Mouse (Mus musculus) erythroblast, embryonic 14.5 days (primary cell): ENCODE results near the gene Tep1. TPM values are rescaled to one million over a fixed set of nuclear protein-coding genes. Genes with fewer than 3 reads are reported as not detected.
"Not testable (repeated sequence)": the region's sequence is repeated elsewhere in the genome, so short reads cannot be mapped to it uniquely, and the experiment has no call there.

Experiments
- H3K27me3 ChIP-seq: 2 replicates; pipeline ENCODE4 v1.6.1; 2012; ENCODE audit warnings: inconsistent platforms; ENCODE audit not compliant: control insufficient read depth
- H3K36me3 ChIP-seq: 2 replicates; pipeline ENCODE4 v1.6.1; 2012; ENCODE audit warnings: mild to moderate bottlenecking, inconsistent platforms; ENCODE audit not compliant: control insufficient read depth
- H3K4me1 ChIP-seq: 2 replicates; pipeline ENCODE4 v1.6.1; 2012; ENCODE audit warnings: inconsistent platforms; ENCODE audit not compliant: control insufficient read depth
- H3K4me3 ChIP-seq: replicated peaks from 2 replicates; pipeline ENCODE3; 2012; ENCODE audit warnings: moderate library complexity, mild to moderate bottlenecking, inconsistent platforms
- H3K9me3 ChIP-seq: 2 replicates; pipeline ENCODE4 v1.6.1; 2012; ENCODE audit warnings: low read length, inconsistent platforms, mixed read lengths; ENCODE audit not compliant: control insufficient read depth
- GATA1 ChIP-seq: IDR thresholded peaks from 2 replicates; pipeline ENCODE4 v1.6.1; 2012; ENCODE audit warnings: low read length, inconsistent platforms, mixed read lengths
- TAL1 ChIP-seq: IDR thresholded peaks from 3 replicates; pipeline ENCODE4 v1.6.1; 2012; ENCODE audit warnings: low read length, inconsistent platforms, mixed read lengths
- polyA plus RNA-seq: library from polyadenylated mRNA; stranded (reverse); fragments of >175 nt; gene quantifications from 2 replicates; pipeline ENCODE4 v1.2.3, GENCODE M21; 2012

Tep1 gene
- polyA plus RNA-seq, 1 experiment: not detected

- Histone ChIP-seq H3K4me3 (peak overlapping the region; percentile 69), H3K36me3 (no peaks in the 10 kb centered on the region), H3K4me1 (peaks cover 21% of the 10 kb centered on the region), H3K27me3 (no peaks in the 10 kb centered on the region), H3K9me3 (no peaks in the 10 kb centered on the region)
- TF ChIP-seq GATA1 (no peak), TAL1 (no peak)
These were observed 414 bp upstream of the Tep1 start for GRCm38 (mm10) chr14:50870805-50871143.

- Histone ChIP-seq H3K36me3 (no peaks in the 10 kb centered on the region; the same call in 1 of the 2 replicates), H3K9me3 (no peaks in the 10 kb centered on the region), H3K4me3 (no peak overlapping the region), H3K27me3 (no peaks in the 10 kb centered on the region), H3K4me1 (peaks cover 11% of the 10 kb centered on the region)
- no peak for TF ChIP-seq GATA1
- TF ChIP-seq TAL1: no peak
These were observed 1.7 kb downstream of the Tep1 start for GRCm38 (mm10) chr14:50868656-50869055.

- TF ChIP-seq TAL1: no peak
- no peak for TF ChIP-seq GATA1
- H3K9me3 ChIP-seq: no peaks in the 10 kb centered on the region
- no peak overlapping the region for H3K4me3 ChIP-seq
- no peaks in the 10 kb centered on the region for H3K27me3 ChIP-seq
- peaks cover 11% of the 10 kb centered on the region for H3K4me1 ChIP-seq
- H3K36me3 ChIP-seq: peaks cover 4% of the 10 kb centered on the region; the same call in 1 of the 2 replicates
These were observed 2.1 kb downstream of the Tep1 start for GRCm38 (mm10) chr14:50868211-50868610.

GRCm38 (mm10) chr14:50866966-50867365 is 3.4 kb downstream of the Tep1 start:
- H3K27me3 ChIP-seq: no peaks in the 10 kb centered on the region
- H3K4me1 ChIP-seq: peaks cover 11% of the 10 kb centered on the region
- peaks cover 4% of the 10 kb centered on the region; the same call in 1 of the 2 replicates for H3K36me3 ChIP-seq
- no peaks in the 10 kb centered on the region for H3K9me3 ChIP-seq
- no peak overlapping the region for H3K4me3 ChIP-seq
- no peak for TF ChIP-seq GATA1
- no peak for TF ChIP-seq TAL1

GRCm38 (mm10) chr14:50865005-50865404 is 5.4 kb downstream of the Tep1 start:
- not testable (repeated sequence) for H3K36me3 ChIP-seq, H3K4me3 ChIP-seq, H3K9me3 ChIP-seq, H3K27me3 ChIP-seq, H3K4me1 ChIP-seq

GRCm38 (mm10) chr14:50862641-50863040 is 7.7 kb downstream of the Tep1 start:
- H3K27me3 ChIP-seq: no peaks in the 10 kb centered on the region
- H3K36me3 ChIP-seq: peaks cover 9% of the 10 kb centered on the region; the same call in 1 of the 2 replicates
- no peak for TF ChIP-seq TAL1
- no peak for TF ChIP-seq GATA1
- no peak overlapping the region for H3K4me3 ChIP-seq
- no peaks in the 10 kb centered on the region; the same call in 1 of the 2 replicates for H3K9me3 ChIP-seq
- no peaks in the 10 kb centered on the region for H3K4me1 ChIP-seq

GRCm38 (mm10) chr14:50855788-50856187 is 14.6 kb downstream of the Tep1 start:
- H3K36me3 ChIP-seq: peaks cover 10% of the 10 kb centered on the region; the same call in 1 of the 2 replicates

GRCm38 (mm10) chr14:50837236-50837635 is 33.1 kb downstream of the Tep1 start:
- H3K4me3 ChIP-seq: no peak overlapping the region
- H3K27me3 ChIP-seq: no peaks in the 10 kb centered on the region
- H3K4me1 ChIP-seq: peaks cover 3% of the 10 kb centered on the region; the same call in 1 of the 2 replicates
- H3K36me3 ChIP-seq: no peaks in the 10 kb centered on the region
- H3K9me3 ChIP-seq: no peaks in the 10 kb centered on the region
- TF ChIP-seq TAL1: no peak
- TF ChIP-seq GATA1: no peak

More at GRCm38 (mm10) chr14:50855788-50856187, 14.6 kb downstream of the Tep1 start:
- TF ChIP-seq GATA1 (no peak), TAL1 (no peak)
- Histone ChIP-seq H3K9me3 (no peaks in the 10 kb centered on the region; the same call in 1 of the 2 replicates), H3K4me1 (no peaks in the 10 kb centered on the region), H3K4me3 (no peak overlapping the region), H3K27me3 (no peaks in the 10 kb centered on the region)

GRCm38 (mm10) chr14:50834435-50834834 is 35.9 kb downstream of the Tep1 start:
- H3K4me1 ChIP-seq: peaks cover 3% of the 10 kb centered on the region; the same call in 1 of the 2 replicates

GRCm38 (mm10) chr14:50833964-50834363 is 36.4 kb downstream of the Tep1 start:
- TF ChIP-seq GATA1: no peak
- no peak for TF ChIP-seq TAL1
- Histone ChIP-seq H3K4me1 (peaks cover 3% of the 10 kb centered on the region; the same call in 1 of the 2 replicates), H3K27me3 (no peaks in the 10 kb centered on the region), H3K36me3 (peaks cover 2% of the 10 kb centered on the region; the same call in 1 of the 2 replicates), H3K4me3 (no peak overlapping the region), H3K9me3 (no peaks in the 10 kb centered on the region)

More at GRCm38 (mm10) chr14:50834435-50834834, 35.9 kb downstream of the Tep1 start:
- Histone ChIP-seq H3K27me3 (no peaks in the 10 kb centered on the region), H3K9me3 (no peaks in the 10 kb centered on the region), H3K4me3 (no peak overlapping the region), H3K36me3 (peaks cover 2% of the 10 kb centered on the region; the same call in 1 of the 2 replicates)
- TF ChIP-seq GATA1: no peak
- no peak for TF ChIP-seq TAL1
